Mouse (Mus musculus) monocyte, adult 5-6 weeks (primary cell): ENCODE results near the gene Adar. TPM values are rescaled to one million over a fixed set of nuclear protein-coding genes. Genes with fewer than 3 reads are reported as not detected.

Experiments
- ATAC-seq: fragments of 153-309, 156-312 bp; replicated peaks from 2 replicates; pipeline ENCODE4 v1.8.0; 2017; ENCODE audit warnings: mild to moderate bottlenecking; ENCODE audit not compliant: low TSS enrichment, insufficient number of reproducible peaks, severe bottlenecking, poor library complexity, low FRiP score
- total RNA-seq: library from RNA; stranded (forward); fragments of 200-1000, 200-491, 200-594 nt; gene quantifications from 3 replicates; pipeline ENCODE4 v1.2.3, GENCODE M21; 2017

Gene Adar
- 37.0 to 89.6 TPM (median 41.2 TPM) in 3 replicates for total RNA-seq

DNA sequence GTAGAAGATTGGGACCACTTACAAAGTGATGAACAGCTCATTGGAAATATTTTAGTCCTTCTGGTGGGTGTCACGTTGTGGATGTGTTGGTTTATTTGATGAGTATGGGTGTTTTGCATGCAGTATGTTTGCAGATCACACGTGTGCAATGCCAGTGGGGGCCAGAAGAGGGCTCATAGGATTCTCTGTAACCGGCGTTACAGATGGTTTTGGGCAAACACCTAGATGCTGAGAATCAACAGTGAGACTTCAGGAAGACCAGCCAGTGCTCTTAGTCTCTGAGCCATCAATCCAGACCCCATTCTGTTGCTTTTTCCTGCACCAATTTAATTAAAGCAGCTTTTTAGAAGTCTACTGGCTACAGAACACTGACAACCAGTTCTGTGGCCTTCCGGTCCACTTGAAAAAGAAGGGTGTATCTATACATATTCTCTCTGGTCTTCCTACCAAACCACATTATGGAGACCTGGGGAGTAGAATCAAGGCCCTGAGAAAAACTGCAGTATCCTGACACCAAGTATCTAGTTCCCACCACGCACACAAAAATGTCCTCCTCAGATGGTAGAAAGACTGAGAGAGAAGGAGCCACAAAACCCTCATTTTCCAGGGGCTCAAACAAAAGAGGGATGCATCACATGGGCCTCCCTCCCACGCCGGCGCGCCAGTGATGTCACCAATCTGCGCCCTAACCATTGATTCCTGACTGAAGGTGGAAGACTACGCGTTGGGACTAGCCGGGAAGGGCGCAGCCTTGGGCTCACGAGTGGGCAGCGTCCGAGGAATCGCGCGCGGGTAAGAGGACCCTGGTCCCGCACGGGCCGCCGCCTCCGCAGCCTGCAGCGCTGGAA, at the start of gene Adar:
Adar (plus strand) TSS at position 664 of the 848 bp plus-strand sequence.
- ATAC-seq, result peak; percentile 76

DNA sequence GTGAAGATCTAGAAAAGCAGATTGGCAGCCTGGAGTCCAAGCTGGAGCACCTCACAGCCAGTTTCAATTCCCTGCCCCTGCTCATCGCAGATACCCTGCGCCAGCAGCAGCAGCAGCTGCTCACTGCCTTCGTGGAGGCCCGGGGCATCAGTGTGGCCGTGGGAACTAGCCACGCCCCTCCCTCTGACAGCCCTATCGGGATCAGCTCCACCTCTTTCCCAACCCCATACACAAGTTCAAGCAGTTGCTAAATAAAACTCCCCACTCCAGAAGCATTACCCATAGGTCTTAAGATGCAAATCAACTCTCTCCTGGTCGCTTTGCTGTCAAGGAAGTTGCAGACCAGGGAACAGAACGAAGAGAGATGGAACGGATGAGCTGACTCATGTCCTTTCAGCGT, 47.7 kb upstream of the Adar start:
- no peak for ATAC-seq

DNA sequence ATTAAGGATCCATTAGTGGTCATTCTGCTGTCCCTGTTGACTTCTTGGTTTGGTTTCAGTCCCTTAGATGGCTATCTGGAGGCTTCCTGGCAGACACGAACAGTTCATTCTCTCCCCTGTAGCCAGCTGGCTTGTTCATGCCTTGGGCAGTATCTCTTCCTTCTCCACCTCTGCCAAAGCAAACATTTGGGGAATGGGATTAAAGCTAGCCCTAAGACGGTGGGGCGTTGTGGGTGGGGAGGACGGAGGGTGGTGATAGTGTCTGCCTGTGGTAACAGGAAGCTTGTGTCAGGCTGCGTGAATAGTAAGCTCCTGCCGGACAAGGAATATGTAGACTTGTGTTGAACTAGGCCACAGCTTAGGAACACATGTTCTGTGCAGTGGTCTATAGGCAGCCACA, 43.5 kb upstream of the Adar start:
- no peak for ATAC-seq

DNA sequence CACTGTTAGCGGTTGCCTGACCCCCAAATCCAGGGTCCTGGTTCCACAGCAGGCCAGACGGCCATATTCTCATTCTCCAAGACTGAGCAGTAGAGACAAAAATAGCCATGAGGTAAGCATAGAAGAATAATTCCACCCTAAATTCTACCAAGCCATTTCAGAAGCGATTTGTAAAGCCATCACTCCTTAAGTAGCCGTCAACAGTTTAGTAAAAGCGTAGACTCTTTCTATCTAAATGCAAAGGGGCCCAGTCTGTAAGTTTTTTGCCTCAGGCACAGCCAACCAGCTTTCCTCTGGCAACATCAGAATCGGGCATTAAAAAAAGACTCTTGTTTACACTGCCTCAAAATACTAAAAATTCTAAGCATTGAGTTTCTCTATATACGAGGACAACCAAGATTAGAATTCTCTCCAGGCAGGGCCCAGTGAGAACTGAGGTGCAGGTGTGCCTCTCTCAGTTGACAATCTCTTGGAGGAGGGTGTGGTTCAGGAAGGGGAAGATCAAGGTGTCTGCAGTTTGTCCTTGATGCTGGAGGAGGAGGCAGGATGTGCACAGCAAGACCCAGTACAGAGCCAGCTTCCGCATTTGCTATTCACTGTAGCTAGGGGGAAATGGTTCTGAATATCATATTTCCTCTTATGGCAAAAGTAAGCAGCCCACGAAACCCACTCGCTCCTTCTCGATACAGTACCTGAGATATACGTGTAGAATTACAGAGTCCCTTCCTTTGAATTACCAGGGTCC, 42.1 kb upstream of the Adar start:
- no peak for ATAC-seq

DNA sequence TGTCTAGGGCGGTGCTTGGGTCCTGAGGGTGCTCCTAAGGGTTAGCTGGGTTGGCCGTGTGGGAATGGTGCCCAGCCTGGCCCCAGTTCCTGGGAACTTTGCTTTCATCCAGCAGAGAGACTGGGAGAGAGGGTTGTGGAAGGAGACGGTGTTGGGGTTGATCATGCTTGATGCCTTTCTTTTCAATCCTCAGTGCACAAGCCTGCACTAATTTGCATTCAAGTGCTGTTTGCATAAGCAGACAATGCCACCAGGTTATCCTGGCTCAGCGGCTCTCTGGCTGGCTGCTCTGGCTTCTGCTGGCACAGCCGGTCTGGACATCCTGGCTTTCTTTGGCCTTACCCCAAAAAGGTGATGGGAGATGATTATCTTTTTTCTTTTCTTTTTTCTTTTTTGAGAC, 37.2 kb upstream of the Adar start:
- ATAC-seq, result no peak

DNA sequence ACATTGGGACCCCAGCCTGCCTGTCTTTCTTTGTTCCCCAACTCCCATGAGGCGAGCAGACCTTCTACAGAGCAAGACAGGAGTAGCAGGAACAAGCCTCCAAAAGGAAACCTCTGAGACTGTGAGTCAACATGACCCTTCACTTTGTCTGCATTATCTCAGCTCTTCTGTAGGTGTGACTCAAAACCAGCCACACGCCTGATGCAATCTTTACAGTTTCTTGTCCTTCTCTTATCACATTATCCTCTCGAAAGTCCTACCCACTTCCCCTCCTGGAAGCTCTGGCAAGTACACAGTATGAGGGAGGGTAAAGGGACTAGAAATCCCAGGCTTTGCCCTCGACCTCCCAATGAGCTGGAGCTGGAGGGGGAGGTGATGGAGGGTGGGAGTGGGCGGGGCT, 28.8 kb upstream of the Adar start:
- no peak for ATAC-seq

DNA sequence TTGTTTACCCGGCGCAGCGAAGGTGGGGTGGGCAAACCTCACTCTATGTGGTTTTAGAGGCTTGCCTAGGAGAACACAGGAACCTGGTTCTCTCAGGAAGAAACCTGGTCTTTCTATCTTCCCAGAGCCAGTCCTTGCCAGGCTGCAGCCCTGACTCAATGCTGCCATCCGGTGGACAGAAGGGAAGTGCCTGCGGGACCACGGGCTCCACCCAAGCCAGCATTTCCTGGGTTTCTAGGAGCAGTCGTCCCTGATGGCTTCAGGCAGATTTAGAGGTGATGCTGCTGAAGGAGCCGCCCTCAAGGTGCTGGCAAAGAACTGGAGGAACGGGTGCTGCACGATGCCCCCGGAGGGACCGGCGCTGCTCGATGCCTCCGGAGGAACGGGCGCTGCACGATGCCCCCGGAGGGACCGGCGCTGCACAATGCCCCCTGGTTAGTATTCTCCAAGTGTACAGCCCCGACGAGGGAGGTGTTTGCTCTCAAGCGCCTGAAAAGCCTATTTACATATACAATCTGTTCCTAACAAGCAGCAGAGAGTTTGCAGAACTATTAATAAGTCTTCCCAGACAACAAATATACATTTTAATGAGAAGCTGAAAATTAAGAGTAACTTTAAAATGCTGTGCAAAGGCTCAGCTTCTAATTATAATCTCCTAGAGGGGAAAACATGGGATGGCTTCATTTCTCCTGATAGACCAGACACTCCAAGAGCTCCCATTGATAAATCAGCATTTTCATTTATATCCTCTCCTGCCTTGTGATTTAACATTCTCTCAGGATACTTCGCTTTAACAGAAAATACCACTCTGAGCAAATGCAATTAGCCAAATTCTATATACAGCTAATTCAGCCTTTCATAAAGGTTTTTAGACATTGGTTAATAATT, 25.9 kb upstream of the Adar start:
- ATAC-seq, result peak; percentile 84

DNA sequence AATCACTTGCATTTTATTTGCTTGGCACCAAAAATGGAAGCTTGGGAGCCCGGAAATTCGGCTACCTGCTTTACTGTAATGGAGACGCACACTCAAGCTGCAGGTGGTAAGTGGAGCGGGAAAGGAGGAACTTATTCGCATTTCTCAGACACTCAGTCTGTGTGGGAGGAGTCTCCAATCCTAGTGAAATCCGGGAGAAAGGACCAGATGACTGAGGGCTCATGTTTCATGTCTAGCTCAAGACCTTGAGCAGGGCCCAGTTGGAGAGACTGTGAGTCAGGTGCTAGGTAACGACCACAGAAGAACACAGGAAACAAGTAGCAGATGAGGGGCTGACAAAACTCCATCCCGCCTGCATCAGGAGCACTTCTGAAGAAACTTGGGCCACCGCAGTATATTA, 23.0 kb upstream of the Adar start:
- no peak for ATAC-seq

DNA sequence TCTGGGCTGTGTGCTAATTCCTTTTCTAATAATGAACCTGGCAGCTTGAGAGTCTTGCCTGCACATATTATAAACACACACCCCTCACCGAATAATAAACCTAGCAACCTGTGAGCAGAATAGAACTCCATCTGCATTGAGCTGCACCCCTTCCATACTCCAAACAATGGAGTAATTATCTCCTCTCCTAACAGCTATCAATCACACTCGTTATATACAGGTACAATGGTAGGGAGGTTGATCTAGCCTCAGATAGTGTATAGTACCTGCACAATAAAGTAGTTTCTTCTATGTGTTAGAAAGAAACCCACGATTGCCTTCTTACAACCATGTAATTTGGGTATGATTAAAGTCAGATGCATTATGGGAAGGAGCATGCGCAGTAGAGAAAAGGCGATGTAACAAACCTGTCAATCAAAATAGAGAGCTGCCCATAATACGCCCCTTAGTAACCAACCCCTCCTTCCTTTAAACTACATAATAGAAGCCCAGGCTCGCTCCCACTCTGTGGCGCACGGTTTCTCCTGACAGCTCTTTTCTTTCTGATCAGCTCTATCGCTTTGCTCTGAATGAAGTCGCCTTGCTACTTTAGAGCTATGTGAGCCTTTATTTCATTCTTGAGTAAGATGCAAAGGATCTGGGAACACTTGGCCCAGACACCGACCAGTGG, 18.5 kb upstream of the Adar start:
- no peak for ATAC-seq

DNA sequence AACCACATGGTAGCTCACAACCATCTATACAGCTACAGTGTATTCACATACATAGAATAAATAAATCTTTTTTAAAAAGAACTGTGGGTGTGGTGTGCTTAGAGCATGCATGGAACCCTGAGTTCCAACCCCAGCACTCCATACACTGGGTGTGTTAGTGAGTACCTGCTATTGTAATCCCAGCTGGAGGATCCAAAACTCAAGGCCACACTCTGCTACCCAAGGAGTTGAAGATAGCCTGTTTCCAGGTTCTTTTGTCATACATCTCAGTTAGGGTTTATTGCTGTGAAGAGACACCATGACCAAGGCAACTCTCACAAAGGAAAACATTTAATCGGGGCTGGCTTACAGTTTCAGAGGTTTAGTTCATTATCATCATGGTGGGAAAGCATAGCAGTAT, 15.9 kb upstream of the Adar start:
- no peak for ATAC-seq

DNA sequence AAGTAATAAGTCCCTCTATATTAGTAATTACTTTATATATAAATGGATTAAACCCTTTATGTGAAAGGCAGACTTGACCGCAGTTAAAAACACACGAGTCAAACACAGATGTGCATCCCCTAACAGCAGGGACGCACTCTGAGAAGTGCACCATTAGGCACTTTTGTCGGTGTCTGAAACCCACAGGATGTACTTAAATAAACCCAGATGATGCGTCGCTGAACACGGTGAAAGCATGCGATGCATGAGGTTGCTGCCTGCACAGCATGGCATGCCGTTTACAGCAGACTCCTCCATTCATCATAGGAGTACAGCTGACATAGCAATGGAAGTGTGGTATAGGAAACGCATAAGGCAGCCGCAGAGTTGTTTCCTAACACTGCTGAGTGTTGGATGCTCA, 14.4 kb upstream of the Adar start:
- ATAC-seq, result no peak

DNA sequence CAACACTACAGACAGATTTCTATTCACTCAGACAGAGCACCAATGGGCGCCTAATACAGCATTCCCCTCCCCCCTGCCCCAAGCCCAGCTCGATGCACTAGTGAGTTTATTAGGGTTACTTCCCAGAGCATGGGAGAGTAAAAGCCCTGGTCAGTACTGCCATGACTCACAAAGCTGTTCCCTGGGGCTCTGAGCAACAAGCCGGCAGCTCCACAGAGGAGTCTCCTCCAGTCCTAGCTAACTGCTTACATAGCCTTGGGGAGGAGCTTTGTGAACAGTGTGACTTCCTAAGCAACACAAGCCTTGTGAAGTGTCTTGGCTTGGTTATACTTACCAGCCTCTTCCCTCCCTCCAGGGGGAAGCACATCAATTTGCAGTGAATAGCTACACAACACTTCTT, 11.2 kb upstream of the Adar start:
- no peak for ATAC-seq

DNA sequence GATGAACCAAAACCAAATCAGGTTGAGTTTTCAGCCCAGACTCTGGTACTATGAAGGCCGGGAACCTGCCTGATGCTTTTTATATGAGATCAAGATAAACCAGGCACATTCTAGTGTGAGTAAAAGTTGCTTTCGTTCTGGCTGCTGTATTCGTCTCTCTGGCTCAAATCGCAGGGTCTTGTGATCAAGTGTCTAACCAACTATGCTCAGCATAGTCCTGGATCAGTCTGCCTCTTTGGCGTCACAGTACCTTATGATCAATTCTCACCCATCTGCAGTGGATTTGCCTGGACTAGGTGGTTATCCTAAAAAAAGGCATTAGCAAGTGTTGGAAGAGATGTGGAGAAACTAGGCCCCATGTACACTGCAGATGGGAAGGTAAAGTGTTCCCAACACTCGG, 10.8 kb upstream of the Adar start:
- no peak for ATAC-seq

DNA sequence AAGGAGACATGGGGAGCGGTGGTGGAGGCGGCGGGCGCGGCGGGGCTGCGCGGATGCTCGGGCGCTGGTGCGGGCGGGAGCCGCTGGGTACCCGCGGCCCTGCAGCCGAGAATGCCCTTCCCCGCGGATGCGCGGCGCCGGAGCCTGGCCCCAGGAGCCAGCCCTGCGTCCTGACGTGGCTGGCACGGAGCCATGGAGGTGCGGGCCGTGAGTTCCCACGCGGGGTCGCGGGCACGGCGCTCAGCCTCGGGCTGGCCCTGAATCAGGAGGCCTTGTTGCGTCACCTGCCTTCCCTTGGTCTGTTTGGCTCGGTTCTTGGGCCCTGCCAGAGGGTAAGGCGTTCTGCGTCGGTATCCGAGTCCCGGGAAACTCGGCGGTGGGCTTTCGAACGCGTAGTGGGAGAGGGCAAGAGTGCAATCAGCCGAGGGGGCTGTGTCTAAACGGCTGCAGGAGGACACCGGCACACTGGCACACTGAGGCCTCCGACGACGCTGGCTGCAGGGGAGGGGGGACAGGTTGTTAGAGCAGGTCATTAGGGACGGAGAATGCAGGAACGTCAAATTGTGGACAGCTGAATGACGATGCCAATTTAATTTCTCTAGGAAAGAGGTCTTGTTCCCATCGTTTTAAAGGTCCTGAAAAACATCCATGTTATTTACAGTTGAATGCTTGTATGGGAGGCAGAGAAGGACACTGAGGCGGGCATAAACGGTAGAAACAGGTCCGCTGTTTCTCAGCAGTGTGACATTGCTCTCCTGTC, 565 bp downstream of the Adar start:
- ATAC-seq, result no peak

DNA sequence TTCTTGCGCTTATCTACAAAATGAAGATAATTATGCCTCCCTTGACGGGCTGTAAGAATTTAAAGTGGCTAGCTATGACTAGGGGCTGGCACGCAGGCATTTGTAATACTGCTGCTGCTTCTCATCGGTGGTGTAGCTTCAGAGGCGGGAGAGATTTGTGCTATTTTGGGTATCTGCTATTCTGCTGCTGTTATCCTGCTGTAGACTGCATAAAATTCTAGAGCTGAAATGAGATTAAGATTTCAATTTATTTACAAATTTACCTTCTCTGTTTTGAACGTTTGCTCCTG, 1.1 kb downstream of the Adar start:
- ATAC-seq, result no peak

DNA sequence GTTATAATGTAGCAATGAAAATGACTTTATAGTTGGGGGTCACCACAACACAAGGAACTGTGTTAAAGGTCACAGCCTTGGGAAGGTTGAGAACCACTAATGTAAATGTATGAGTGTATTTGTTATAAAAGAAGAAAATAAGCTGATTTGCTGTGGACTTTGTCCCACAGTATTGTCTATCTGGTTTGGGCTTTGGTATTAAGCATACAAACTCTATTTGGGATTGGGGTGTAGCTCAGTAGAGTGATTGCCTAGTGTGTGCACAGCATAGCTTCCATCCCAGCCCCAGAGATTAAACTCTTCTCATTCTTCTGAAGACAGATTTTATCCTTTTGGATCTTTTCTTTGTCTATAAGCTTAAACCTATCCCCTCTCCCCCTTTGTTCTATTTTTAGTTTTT, 7.2 kb downstream of the Adar start:
- no peak for ATAC-seq

DNA sequence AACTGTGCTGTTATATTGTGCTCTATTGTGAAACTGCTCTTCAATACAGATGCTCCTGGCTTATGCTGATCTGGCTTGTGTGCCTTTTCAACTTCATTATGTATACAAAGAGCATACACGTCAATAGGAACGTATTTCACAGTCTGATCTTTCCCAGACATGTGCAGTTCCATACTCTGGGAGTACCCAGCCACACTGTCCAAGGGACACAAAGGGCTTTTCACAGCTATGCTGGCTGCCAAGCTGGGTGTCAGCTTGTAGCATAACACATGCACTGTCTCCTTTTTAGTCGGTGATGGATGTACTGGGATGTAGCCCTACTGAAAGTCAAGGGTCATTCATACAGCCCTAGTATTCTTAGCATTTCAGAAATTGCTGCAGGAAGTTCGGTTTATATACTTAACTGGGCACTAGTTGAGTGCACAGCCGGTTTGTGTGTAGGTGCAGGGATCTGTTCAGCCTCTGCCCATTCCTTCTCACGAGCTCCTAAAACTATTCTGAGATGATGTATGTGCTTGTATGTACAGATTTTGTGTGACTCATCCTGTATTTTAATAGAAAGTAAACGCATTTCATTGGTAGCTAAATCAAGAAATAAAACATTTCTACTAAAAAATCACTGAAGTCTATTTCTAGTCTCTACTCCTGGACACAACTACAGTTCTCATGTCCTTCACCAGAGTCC, 8.7 kb downstream of the Adar start:
- no peak for ATAC-seq

DNA sequence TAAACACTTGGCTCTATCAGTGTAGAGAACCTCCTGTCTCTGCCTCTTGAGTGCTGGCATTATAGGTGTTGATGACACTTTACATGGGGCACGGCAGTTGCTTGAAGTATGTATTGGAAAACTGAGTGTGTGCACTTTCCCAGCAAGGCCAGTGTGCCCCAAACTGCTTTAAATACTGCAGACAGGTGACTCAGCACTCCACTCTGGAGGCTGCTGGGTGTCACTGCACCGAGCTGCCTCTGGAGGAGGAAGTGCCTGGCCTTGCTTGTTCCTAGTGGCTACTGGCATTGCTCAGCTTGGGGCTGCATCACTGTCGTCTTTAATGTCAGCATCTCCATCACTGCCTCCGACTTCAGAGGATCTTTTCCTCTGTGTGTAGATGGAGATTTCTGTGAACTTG, 12.2 kb downstream of the Adar start:
- ATAC-seq, result peak; percentile 78
